Mouse (Mus musculus): ENCODE results near the gene Trio.

DNA sequence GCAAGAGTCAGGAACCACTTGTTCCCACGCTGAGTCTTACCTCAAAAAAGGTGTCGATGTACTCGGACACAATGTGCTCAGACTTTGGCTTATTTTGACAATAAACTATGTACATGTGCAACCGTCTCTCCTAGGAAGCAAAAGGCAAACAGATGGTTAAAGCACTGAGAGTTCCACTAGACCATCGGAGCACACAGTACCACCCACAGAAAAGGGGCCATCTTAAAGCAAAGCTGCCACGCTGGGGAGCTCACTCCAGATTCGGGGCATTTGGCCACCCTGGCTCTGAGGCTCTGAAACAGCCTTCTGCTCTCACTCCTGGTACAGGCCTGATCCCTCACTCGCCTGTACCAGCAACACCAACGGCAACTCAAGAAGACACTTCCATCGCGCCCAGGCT is 269.2 kb downstream of the Trio start:
- TF ChIP-seq CTCF (IDR thresholded peaks at IDR 0.05; ENCODE audit: low read depth), result no peak
- TF ChIP-seq EP300 (IDR thresholded peaks at IDR 0.05; ENCODE audit: low read depth), result no peak

Measured in liver, postnatal 0 days (tissue).